Mouse (Mus musculus) cerebellum, adult 2 months (tissue): ENCODE results near the gene Prkcq. TPM values are rescaled to one million over a fixed set of nuclear protein-coding genes. Genes with fewer than 3 reads are reported as not detected.

Source experiments
- DNase-seq, 2 experiments: peaks; one replicate each; pipeline ENCODE4 v3.0.0; 2021
- H3K27ac ChIP-seq: fragments of 200-500 bp; 2 replicates; pipeline ENCODE4 v1.5.1; 2012; ENCODE audit warnings: low read length, control low read depth, inconsistent platforms; ENCODE audit not compliant: insufficient read depth
- H3K27me3 ChIP-seq: fragments of 200-500 bp; 2 replicates; pipeline ENCODE4 v1.6.1; 2012; ENCODE audit warnings: inconsistent platforms, mild to moderate bottlenecking, low read length, moderate library complexity; ENCODE audit not compliant: control insufficient read depth, insufficient read depth
- H3K4me1 ChIP-seq: fragments of 200-500 bp; 2 replicates; pipeline ENCODE4 v1.6.1; 2011; ENCODE audit warnings: low read length; ENCODE audit not compliant: control insufficient read depth, insufficient read depth
- H3K4me3 ChIP-seq: fragments of 200-500 bp; replicated peaks from 2 replicates; pipeline ENCODE3; 2011; ENCODE audit warnings: mild to moderate bottlenecking, low read depth, low read length, control low read depth; ENCODE audit not compliant: insufficient read depth
- CTCF ChIP-seq: fragments of 200-500 bp; IDR thresholded peaks from 2 replicates; pipeline ENCODE4 v1.5.1; 2011; ENCODE audit warnings: low read depth, mild to moderate bottlenecking, control low read depth, low read length, moderate library complexity, borderline replicate concordance; ENCODE audit not compliant: insufficient read depth
- POLR2A ChIP-seq: fragments of 200-500 bp; IDR thresholded peaks from 2 replicates; pipeline ENCODE4 v1.6.1; 2011; ENCODE audit warnings: low read length, control low read depth, borderline replicate concordance; ENCODE audit not compliant: insufficient read depth
- WGBS: fragments of 180-500 bp; shearing (Covaris S2); methylation state at CpG from one replicate; pipeline ENCODE4 v1.1.7; 2018; 5-methylcytosine and 5-hydroxymethylcytosine counted together
- polyA plus RNA-seq: library from polyadenylated mRNA; depleted of rRNA; stranded (reverse); fragments of >200 nt; gene quantifications from 2 replicates; pipeline ENCODE4 v1.2.3, GENCODE M21; 2012

Gene Prkcq
- polyA plus RNA-seq, 1 experiment, result 10.0 TPM

DNA sequence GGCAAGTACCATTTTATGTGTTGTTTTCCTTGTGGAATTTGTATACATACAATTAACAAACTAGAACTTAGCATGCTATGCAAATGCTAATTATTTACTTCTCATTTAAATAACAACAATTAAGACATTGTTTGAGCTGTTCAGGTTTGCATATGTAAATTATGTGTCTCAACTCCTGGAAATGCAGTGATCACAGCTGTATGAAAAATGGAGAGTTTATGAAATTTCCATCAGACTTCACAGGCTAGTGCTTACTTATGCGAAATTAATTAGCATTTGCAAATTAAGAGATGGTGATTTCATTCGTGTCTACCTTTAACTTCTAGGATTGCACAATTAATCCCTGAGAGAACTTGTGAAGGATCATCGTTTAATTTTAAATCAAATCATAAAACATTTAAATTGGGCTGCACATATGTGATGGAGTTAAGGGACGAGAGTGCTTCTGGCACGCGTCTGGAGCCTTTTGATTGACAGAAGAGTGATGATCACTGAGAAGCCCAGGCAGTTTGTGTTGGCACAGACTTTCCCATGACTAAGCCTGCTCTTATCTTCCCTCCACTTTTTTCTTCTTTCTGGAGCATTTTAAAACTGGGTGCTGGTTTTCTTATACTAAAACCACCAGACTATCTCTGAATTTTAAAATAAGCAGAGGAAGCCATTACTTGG is 20.1 kb upstream of the Prkcq start:
- no peak for DNase-seq
- no peak overlapping the region for H3K27ac ChIP-seq
- H3K4me1 ChIP-seq, result no peaks in the 10 kb centered on the region
- H3K27me3 ChIP-seq, result no peaks in the 10 kb centered on the region
- 37% methylated on average over 6 of the region's 6 CpGs for whole genome bisulfite sequencing
- H3K4me3 ChIP-seq, result no peak overlapping the region
- TF ChIP-seq POLR2A (no peak), CTCF (no peak)

GRCm38 (mm10) chr2:11159641-11160040 is 12.3 kb upstream of the Prkcq start:
- 89% methylated on average over 7 of the region's 7 CpGs for WGBS
- DNase-seq, result no peak
- Histone ChIP-seq H3K4me3 (no peak overlapping the region), H3K4me1 (no peaks in the 10 kb centered on the region; the same call in 1 of the 2 replicates), H3K27me3 (no peaks in the 10 kb centered on the region), H3K27ac (no peak overlapping the region)
- TF ChIP-seq POLR2A (no peak), CTCF (no peak)

DNA sequence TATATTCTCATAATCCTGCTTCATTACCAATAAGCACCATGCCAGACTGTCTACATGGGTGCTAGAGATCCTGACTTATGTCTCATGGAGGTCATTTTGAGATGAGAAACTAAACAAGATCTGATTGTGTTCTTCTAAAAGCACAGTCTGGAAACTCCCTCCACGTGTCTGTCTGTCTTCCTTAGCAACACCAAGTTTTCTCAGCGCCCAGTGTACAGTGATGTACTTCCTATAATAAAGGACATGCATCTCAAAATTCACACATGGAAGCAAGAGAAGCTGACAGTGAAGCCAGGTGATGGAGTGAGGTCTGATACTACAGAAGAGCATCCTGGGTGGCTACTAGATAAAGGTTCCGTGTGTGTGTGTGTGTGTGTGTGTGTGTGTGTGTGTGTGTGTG is 11.2 kb upstream of the Prkcq start:
- no peak for DNase-seq
- WGBS, result 81% methylated on average over 3 of the region's 3 CpGs
- Histone ChIP-seq H3K4me1 (no peaks in the 10 kb centered on the region; the same call in 1 of the 2 replicates), H3K27ac (no peak overlapping the region), H3K4me3 (no peak overlapping the region), H3K27me3 (no peaks in the 10 kb centered on the region)
- TF ChIP-seq POLR2A (no peak), CTCF (no peak)

GRCm38 (mm10) chr2:11161336-11161735 is 10.6 kb upstream of the Prkcq start:
- no peaks in the 10 kb centered on the region for H3K27me3 ChIP-seq
- no peak overlapping the region for H3K27ac ChIP-seq
- WGBS, result 88% methylated on average over 4 of the region's 4 CpGs
- DNase-seq, result no peak
- H3K4me3 ChIP-seq, result no peak overlapping the region
- H3K4me1 ChIP-seq, result no peaks in the 10 kb centered on the region; the same call in 1 of the 2 replicates
- TF ChIP-seq POLR2A (no peak), CTCF (no peak)

GRCm38 (mm10) chr2:11162701-11163100 is 9.2 kb upstream of the Prkcq start:
- H3K27me3 ChIP-seq, result no peaks in the 10 kb centered on the region
- WGBS, result 46% methylated on average over 3 of the region's 3 CpGs
- no peaks in the 10 kb centered on the region; the same call in 1 of the 2 replicates for H3K4me1 ChIP-seq
- DNase-seq, result no peak
- H3K4me3 ChIP-seq, result no peak overlapping the region
- no peak overlapping the region for H3K27ac ChIP-seq
- TF ChIP-seq POLR2A, result no peak
- TF ChIP-seq CTCF, result no peak

GRCm38 (mm10) chr2:11164170-11164569 is 7.7 kb upstream of the Prkcq start:
- Histone ChIP-seq H3K4me3 (no peak overlapping the region), H3K27ac (no peak overlapping the region), H3K4me1 (no peaks in the 10 kb centered on the region; the same call in 1 of the 2 replicates), H3K27me3 (no peaks in the 10 kb centered on the region)
- no peak for TF ChIP-seq CTCF
- TF ChIP-seq POLR2A, result no peak
- 74% methylated on average over 3 of the region's 3 CpGs for WGBS
- DNase-seq, result no peak

GRCm38 (mm10) chr2:11169721-11170335 is 2.1 kb upstream of the Prkcq start:
- TF ChIP-seq POLR2A (no peak), CTCF (no peak)
- no peak for DNase-seq
- peaks cover 2% of the 10 kb centered on the region; the same call in 1 of the 2 replicates for H3K27me3 ChIP-seq
- no peak overlapping the region for H3K4me3 ChIP-seq
- no peak overlapping the region for H3K27ac ChIP-seq
- WGBS, result 68% methylated on average over 6 of the region's 6 CpGs
- no peaks in the 10 kb centered on the region for H3K4me1 ChIP-seq
